Mouse (Mus musculus): ENCODE results near the gene Wars.
"Not testable (repeated sequence)": the region's sequence is repeated elsewhere in the genome, so short reads cannot be mapped to it uniquely, and the experiment has no call there.

DNA sequence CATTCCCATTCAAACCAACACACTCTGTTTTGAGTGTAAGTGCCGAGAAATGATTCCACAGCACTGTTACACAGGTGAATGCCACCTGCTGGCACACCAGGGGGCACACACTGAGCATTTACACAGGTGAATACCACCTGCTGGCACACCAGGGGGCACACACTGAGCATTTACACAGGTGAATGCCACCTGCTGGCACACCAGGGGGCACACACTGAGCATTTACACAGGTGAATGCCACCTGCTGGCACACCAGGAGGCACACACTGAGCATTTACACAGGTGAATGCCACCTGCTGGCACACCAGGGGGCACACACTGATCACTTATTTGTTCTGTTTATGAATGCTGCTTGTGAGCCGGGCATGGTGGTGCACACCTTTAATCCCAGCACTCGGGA is 45.9 kb downstream of the Wars start:
- TF ChIP-seq CTCF (IDR thresholded peaks at IDR 0.05; ENCODE audit: low read depth, low read length); POLR2A (IDR thresholded peaks at IDR 0.05; ENCODE audit: extremely low read depth, insufficient read depth, low read length): not testable (repeated sequence)
